Mouse (Mus musculus): ENCODE results near the gene Ces1b.

DNA sequence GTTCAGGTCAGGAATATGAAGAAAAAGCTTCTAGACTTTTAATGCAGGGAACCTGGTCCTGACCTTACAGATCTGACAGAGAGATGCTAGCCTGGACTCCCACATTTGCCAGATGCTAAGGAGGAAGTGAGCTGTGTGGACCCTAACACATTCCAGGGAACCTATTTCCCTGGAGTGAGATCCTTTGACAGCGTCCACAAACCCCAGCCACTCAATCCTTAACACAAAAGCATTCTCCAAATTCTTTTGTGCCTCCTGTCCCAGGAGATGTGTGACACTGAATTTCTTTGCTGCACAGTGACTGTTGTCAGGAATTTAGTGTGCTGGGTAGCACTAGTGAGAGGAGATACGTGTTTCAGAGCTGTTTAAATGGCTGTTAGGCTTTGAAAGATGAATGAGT is 41.0 kb downstream of the Ces1b start:
- TF ChIP-seq CTCF (IDR thresholded peaks at IDR 0.05; ENCODE audit: insufficient read depth, low read depth, low read length) (no peak), POLR2A (IDR thresholded peaks at IDR 0.05; ENCODE audit: insufficient read depth, low read depth, low read length) (no peak)
